Mouse (Mus musculus) monocyte, adult 2 months (primary cell): ENCODE results near the gene Acad9.

Source experiments
- DNase-seq, 2 experiments: peaks; one replicate each; pipeline ENCODE4 v3.0.0; 2022; ENCODE audit warnings: low spot score in 2 of 2, low read depth in 1 of 2

Gene Acad9

DNA sequence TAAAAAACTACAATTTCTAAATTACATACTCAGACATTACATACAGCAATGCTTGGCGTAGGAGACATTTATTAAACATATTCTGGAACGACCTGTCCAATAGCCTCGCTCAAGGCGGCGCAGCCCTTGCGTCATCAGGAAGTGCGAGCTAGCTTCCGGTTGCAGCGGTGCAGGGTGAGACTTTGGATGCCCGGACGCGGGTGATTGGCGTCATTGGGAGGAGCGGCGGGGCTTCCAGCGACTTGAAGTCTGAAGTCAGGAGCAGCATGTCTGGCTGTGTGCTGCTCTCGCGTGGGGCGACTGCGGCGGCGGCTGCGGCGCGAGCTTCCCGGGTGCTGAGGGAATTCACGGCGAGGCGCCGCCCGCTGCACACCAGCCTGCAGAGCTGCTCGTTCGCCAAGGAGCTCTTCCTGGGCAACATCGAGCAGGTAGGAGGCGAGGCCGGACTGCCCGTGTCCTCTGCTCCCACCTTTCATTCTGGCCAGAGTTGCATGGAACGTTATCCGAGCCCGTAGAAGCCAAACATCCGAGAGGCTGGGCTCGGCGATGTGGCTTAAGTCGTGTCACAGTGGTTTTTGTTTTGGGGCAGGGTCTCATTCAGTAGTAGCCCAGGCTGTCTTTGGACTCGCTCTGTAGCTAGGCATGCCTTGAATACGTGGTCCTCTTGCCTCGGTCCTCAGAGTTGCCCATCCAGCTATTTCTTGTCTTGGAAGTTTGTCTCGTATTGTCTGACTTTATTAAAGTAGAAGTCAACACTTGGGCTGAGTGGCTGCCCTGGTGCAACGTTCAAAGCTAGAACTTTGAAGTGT is at the start of gene Acad9:
Gene Acad9, plus strand, starts transcription at position 137 of the 809 bp plus-strand sequence.
- peak; percentile 82 to 88 for DNase-seq

DNA sequence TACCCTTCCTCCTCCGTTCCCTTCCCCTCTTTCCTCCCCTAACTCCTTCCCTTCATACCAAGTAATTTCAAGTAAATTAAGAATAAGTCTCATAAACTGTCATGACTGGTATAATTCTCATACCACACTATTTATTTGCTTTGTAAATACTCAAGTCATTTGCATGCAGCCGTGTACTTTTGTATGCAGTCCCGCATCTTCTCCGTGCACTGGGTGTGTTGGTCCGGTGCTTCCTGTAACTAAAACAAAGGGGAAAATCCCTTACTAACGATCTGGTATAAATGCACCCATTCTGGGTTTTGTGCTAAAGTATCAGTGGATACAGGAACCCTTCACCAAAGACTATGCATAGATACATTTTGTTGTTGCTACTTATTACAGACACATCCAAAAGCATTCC is 40.0 kb upstream of the Acad9 start:
- DNase-seq: no peak

GRCm38 (mm10) chr3:36029993-36030392 is 35.8 kb upstream of the Acad9 start:
- DNase-seq: no peak

DNA sequence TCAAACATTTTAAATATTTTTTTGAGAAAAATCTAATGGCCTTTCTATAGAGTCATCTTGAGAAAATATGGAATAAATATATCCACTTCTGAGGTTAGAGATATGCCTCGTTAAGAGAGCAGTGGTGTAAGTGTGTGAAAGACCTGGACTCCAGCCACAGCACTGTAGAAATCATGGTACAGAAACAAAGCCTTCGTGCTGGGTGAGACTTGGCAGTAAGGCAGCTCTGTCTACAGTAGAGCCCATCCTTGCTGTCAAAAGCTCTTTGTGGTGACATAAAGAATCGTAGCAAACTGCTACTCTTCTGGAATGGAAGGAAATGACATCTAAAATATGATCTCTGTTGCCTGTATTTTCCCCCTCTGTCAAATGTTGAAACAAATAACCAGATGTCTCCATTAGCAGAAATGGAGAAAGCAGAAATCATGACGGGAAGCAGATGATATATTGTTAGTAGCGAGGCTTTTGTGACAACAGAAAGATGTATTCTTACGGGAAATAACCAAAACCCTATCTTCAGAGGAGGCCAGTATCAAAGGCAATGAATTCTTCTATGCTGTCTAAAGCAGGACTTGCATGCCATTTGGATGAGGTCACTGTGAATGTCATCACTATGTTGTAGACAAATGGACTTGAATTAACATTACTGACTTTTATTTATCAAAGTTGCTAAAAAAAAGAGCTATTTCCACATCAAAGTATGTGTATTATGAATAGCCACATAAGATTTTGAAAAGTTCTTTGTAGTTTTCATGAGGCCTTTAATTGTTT is 33.9 kb upstream of the Acad9 start:
- DNase-seq: no peak

- DNase-seq: no peak
Observed at GRCm38 (mm10) chr3:36044520-36044919, 21.3 kb upstream of the Acad9 start.

DNA sequence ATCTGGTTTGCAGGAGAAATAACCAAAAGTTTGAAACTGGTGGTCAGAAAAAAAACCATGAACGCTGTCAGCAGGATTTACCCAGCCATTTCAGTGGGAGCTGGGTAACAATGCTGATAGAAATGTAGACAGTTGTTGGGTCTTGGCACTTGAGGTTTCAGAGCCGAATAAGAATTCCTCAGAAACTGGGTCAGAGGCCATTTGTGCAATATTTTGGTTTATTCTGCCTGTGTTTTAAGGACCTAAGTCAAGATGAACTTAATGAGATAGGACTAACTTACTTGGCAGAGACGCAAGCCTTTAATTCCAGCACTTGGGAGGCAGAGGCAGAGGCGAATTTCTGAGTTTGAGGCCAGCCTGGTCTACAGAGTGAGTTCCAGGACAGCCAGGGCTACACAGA is 20.7 kb upstream of the Acad9 start:
- no peak for DNase-seq

GRCm38 (mm10) chr3:36049106-36049505 is 16.7 kb upstream of the Acad9 start:
- DNase-seq: no peak

DNA sequence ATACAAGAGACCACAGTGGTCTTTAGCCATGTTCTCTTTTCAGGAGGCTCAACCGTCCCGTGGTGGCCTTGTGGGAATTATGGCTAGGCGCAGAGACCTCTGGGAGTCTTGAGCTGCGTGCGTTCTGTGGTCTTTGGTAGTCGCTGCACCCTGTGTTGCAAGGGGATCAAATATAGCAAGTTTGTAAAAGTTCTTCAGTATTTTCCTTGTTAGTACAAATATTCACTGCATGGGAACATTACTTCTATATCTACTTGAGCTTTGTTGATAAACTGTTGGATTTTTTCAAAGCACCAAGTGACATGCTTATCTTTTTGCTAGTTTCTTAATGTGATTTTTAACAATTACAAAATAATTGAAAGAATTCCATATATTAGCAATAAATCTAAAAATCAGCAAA is 12.3 kb upstream of the Acad9 start, which contains the start of gene Ccdc144b:
Gene Ccdc144b, minus strand, starts transcription at position 101 of the 400 bp plus-strand sequence.
- DNase-seq: no peak

DNA sequence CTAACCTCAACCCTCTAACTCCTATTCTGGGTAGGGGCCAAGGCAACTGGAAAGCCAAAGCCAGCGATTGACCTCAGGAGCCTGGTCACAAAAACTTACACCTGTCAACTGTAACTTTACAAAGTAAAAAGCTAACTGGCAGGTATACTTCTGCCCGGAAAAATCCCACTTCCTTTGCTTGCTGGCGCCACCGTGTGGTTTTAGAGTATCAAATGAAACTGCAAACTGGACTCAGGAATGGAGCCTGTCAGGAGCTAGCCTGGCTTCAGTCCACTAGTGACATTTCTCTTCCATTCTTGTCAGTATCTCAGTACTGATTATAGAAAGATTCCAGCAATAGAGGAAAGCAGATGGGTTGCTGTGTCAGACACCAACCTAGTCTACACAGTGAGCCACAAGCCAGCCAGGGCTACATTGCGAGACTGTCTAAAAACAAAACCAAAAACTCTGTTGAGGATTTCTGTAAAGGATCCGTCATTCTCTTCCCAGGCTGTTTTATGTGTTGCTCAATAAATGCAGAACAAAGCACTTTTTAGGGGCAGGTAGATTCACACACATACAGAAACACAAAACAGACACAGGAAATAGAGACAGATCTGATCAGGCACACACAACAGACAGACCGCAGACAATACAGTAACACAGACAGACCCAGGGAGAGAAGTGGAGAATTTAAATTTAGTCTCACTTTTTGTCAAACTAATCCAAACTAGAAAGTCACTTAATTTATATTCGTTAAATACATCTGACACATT is 5.5 kb upstream of the Acad9 start:
- DNase-seq: no peak

GRCm38 (mm10) chr3:36064592-36065061 is 1.2 kb upstream of the Acad9 start:
- peak in 1 of 2 experiments; percentile 4 for DNase-seq

DNA sequence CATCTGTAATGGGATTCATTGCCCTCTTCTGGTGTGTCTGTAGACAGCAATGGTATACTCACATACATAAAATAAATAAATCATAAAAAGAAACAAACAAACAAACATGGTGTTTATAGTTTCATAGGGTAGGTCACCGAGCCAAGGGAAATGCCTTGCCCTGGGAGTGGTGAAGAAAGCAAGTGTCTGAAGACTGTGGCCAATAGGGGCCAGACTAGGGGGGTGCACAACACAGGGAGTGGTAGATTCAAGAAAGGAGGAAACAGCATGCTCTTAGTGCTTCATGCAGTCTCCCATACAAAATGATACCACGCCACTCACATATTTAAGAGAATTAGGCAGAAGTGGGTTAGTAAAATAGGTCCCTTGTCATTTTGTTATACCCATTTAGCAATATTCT is 613 bp upstream of the Acad9 start:
- DNase-seq: no peak

DNA sequence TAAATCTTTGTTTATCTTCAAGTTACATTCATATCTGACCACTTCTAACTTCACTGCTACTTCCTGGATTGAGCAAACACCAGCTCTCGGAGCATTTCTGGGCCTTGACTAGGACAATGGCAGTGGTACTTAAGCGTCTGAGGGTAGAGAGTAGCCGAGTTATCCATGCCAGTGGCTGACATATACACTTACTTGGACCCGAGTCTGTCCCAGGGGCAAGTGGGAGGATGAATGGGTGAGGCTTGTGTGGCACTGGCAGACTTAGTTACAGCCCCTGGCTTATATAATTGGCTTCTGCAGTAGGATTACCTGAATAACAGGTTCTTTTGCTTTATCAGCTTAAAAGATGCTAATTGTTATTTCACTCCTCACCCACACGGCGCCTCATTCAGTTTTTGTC is 2.0 kb downstream of the Acad9 start:
- no peak for DNase-seq

DNA sequence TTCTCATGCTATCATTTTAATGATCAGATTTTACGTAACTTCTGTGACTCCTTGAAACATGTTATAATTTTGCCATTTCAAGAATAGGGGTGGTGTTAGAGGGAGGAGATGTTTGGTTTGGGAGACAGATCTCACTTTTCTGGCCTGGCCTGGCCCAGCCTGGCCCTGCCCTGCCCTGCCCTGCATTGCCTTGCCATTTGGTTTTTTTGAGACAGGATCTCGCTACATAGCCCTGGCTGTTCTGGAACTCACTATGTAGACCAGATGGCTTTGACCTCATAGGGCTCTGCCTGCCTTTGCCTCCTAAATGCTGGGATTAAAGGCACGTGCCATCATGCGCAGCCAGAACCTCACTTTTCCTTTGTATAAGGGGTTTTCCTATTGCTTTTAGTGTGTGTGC is 4.7 kb downstream of the Acad9 start:
- no peak for DNase-seq

DNA sequence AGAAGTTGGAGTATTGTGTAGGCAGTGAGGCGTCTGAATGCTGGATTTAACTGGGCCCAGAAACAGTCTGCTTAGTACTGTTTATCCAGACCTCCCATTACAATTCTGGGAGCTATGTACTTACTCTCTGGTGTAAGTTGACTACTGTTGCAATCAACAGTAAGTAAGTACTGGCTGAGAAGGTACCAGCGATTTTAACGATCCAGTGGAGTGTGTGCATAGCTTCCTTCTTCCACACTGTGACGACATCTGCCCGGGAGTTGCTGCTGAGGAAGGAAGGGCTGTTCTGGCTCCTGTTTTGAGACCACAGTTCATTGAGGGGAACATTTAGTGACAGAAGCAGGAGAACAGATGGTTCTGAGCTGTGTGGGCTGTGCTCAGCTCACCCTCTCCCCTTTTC is 5.3 kb downstream of the Acad9 start:
- DNase-seq: no peak

- DNase-seq: no peak
Observed at GRCm38 (mm10) chr3:36074231-36074630, 8.5 kb downstream of the Acad9 start.

DNA sequence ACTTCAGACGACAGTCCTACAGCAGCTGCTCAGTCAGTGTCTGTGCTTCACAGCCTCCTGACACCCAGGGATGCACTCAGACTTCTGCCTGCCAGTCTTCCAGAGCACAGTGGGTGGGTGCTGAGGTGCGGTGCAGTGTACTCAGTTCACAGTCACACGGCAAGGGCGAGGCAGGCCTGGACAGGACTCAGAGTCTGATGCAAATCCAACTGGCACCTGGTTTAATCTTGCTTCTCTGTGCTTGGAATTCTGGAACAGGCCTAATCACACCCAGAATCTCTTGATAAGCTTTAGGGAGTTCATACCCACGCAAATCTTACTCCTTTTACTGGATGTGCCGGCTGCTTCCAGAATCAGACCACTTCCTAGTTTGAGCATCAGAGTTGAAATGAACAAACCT is 9.7 kb downstream of the Acad9 start:
- DNase-seq: no peak

GRCm38 (mm10) chr3:36077386-36077785 is 11.6 kb downstream of the Acad9 start:
- no peak for DNase-seq

- no peak for DNase-seq
Observed at GRCm38 (mm10) chr3:36079886-36080285, 14.1 kb downstream of the Acad9 start.

DNA sequence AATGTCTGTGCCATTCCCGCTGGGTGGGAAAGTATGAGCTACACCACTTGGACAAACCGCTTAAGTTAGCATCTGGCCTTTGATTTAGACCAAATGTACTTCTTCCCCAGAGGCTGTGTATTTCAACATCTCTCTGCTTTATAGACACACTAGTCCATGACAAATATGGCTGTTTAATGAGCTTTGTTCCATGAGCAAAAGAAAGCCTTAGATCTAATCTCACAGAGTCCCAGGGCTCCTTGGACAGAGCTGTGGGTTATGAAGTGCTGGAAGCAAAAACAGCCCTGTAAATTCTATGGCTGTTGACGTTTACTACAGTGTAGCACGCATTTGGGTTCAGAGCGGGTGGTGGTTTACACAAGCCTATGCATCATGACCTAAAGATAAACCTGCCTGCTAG is 15.0 kb downstream of the Acad9 start:
- no peak for DNase-seq

DNA sequence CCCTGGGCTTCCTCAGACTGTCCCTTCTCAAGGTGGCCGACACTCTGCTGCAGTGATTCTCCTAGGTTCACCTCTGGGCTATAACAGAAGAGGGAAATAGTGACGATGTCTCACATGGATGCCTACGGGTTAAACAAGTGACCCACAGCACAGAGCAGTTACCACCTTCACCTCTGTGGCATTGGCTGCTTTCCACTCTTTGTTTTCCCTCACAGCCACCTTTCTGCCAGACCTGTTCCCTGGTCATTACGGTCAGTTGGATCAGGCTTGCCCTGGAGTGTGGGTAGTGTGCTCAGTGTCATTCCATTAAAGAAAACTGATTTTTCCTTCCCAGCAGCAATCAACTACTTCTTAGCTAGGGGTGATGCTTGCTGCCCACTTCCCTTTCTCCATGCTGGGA is 17.1 kb downstream of the Acad9 start:
- no peak for DNase-seq

- no peak for DNase-seq
Observed at GRCm38 (mm10) chr3:36083381-36083780, 17.6 kb downstream of the Acad9 start.

DNA sequence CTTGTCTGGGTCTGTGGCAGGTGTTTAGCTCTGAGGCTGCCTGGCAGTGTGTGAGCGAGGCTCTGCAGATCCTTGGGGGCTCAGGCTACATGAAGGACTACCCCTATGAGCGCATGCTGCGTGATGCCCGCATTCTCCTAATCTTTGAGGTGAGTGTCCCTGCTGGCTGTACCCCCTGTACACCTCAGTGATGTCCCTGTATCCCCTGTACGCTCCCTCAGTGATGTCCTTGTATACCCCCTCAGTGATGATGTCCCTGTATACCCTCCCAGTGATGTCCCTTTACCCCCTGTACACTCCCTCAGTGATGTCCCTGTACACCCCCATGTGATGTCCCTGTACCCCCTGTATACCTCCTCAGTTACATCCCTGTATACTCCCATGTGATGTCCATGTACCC is 19.6 kb downstream of the Acad9 start:
- DNase-seq: no peak
